Mouse (Mus musculus) CH12.LX (cell line): ENCODE data around the gene Socs7. TPM values are rescaled to one million over a fixed set of nuclear protein-coding genes. Genes with fewer than 3 reads are reported as not detected.

Experiments used
- DNase-seq: peaks from one replicate; pipeline ENCODE4 v3.0.0-alpha.2; 2013; ENCODE audit errors: extremely low read depth
- H3K27ac ChIP-seq: 2 replicates; pipeline ENCODE4 v1.5.1; 2012; ENCODE audit warnings: low read depth, mild to moderate bottlenecking, control low read depth, moderate library complexity; ENCODE audit not compliant: insufficient read depth
- H3K27me3 ChIP-seq: replicated peaks from 2 replicates; pipeline ENCODE3; 2012; ENCODE audit warnings: inconsistent platforms
- H3K36me3 ChIP-seq, 2 experiments: replicated peaks in 1 of 2; 2 replicates each; pipeline versions ENCODE3 to v1.6.1; 2012; ENCODE audit warnings: inconsistent platforms in 1 of 2, low read length in 1 of 2, mild to moderate bottlenecking in 1 of 2, mixed read lengths in 1 of 2, moderate library complexity in 1 of 2; ENCODE audit not compliant: control insufficient read depth in 1 of 2, insufficient read depth in 1 of 2
- H3K4me1 ChIP-seq, 2 experiments: 2 replicates each; pipeline ENCODE4 v1.6.1; 2012; ENCODE audit warnings: inconsistent platforms in 1 of 2, moderate library complexity in 1 of 2; ENCODE audit not compliant: insufficient read depth in 2 of 2, control insufficient read depth in 1 of 2
- H3K4me2 ChIP-seq: 2 replicates; pipeline ENCODE4 v1.6.1; 2012; ENCODE audit warnings: low read depth, mild to moderate bottlenecking, control low read depth; ENCODE audit not compliant: poor library complexity, insufficient read depth, severe bottlenecking
- H3K4me3 ChIP-seq, 3 experiments: fragments of 150-350 bp in 1 of 3; sonication (generic) in 1 of 3; replicated peaks in 1 of 3; 2 replicates each; pipeline versions ENCODE3 to v1.5.1; 2011 to 2012; ENCODE audit warnings: low read depth in 2 of 3, low read length in 2 of 3, mild to moderate bottlenecking in 2 of 3, moderate library complexity in 2 of 3, control low read depth in 1 of 3, improper control_type of control experiment in 1 of 3, inconsistent platforms in 1 of 3, mixed read lengths in 1 of 3; ENCODE audit not compliant: poor library complexity in 1 of 3
- H3K79me2 ChIP-seq: replicated peaks from 2 replicates; pipeline ENCODE4 v1.6.1; 2012; ENCODE audit warnings: mild to moderate bottlenecking, moderate library complexity; ENCODE audit not compliant: control insufficient read depth, poor library complexity, insufficient read depth, severe bottlenecking; ENCODE audit errors: extremely low read depth
- H3K9ac ChIP-seq: 2 replicates; pipeline ENCODE4 v1.6.1; 2012; ENCODE audit warnings: low read depth, mild to moderate bottlenecking, control low read depth, moderate library complexity; ENCODE audit not compliant: insufficient read depth
- H3K9me3 ChIP-seq: replicated peaks from 2 replicates; pipeline ENCODE3; 2012; ENCODE audit warnings: low read length, inconsistent platforms, mixed read lengths
- E2F4 ChIP-seq: IDR thresholded peaks from 2 replicates; pipeline ENCODE4 v1.6.1; 2011; ENCODE audit warnings: low read depth, low read length, improper control_type of control experiment; ENCODE audit not compliant: insufficient replicate concordance
- ELF1 ChIP-seq: IDR thresholded peaks from 2 replicates; pipeline ENCODE4 v1.6.1; 2014; ENCODE audit warnings: low read depth, mild to moderate bottlenecking, inconsistent platforms, low read length, improper control_type of control experiment
- GABPA ChIP-seq: IDR thresholded peaks from 2 replicates; pipeline ENCODE4 v1.6.1; 2012; ENCODE audit warnings: low read depth, low read length, improper control_type of control experiment, inconsistent platforms; ENCODE audit not compliant: insufficient replicate concordance
- HCFC1 ChIP-seq: IDR thresholded peaks from 2 replicates; pipeline ENCODE4 v1.6.1; 2012; ENCODE audit warnings: low read depth, mild to moderate bottlenecking, inconsistent platforms, low read length, improper control_type of control experiment
- IRF4 ChIP-seq: IDR thresholded peaks from 2 replicates; pipeline ENCODE4 v1.6.1; 2014; ENCODE audit warnings: low read depth, mild to moderate bottlenecking, inconsistent platforms, low read length, improper control_type of control experiment
- JUN ChIP-seq: IDR thresholded peaks from 2 replicates; pipeline ENCODE4 v1.6.1; 2011; ENCODE audit warnings: low read depth, mild to moderate bottlenecking, low read length, improper control_type of control experiment, moderate library complexity; ENCODE audit not compliant: insufficient read depth
- JUND ChIP-seq: conservative IDR thresholded peaks from 2 replicates; pipeline ENCODE4 v1.6.1; 2011; ENCODE audit warnings: low read depth, low read length, improper control_type of control experiment
- MAZ ChIP-seq: IDR thresholded peaks from 2 replicates; pipeline ENCODE4 v1.6.1; 2012; ENCODE audit warnings: low read depth, mild to moderate bottlenecking, inconsistent platforms, low read length, improper control_type of control experiment, moderate library complexity
- MEF2A ChIP-seq: IDR thresholded peaks from 2 replicates; pipeline ENCODE4 v1.6.1; 2014; ENCODE audit warnings: low read depth, mild to moderate bottlenecking, inconsistent platforms, low read length, improper control_type of control experiment, borderline replicate concordance
- NELFE ChIP-seq: IDR thresholded peaks from 2 replicates; pipeline ENCODE4 v1.6.1; 2011; ENCODE audit warnings: low read depth, low read length, improper control_type of control experiment
- NRF1 ChIP-seq: IDR thresholded peaks from 2 replicates; pipeline ENCODE4 v1.6.1; 2014; ENCODE audit warnings: low read depth, mild to moderate bottlenecking, inconsistent platforms, low read length, improper control_type of control experiment, moderate library complexity
- POLR2AphosphoS2 ChIP-seq: IDR thresholded peaks from 2 replicates; pipeline ENCODE4 v1.6.1; 2011; ENCODE audit warnings: low read depth, low read length, improper control_type of control experiment
- RCOR1 ChIP-seq: conservative IDR thresholded peaks from 2 replicates; pipeline ENCODE4 v1.6.1; 2012; ENCODE audit warnings: low read depth, mild to moderate bottlenecking, inconsistent platforms, low read length, improper control_type of control experiment
- SIN3A ChIP-seq: IDR thresholded peaks from 2 replicates; pipeline ENCODE4 v1.6.1; 2012; ENCODE audit warnings: low read length, improper control_type of control experiment, inconsistent platforms
- SMC3 ChIP-seq: IDR thresholded peaks from 2 replicates; pipeline ENCODE4 v1.6.1; 2011; ENCODE audit warnings: low read depth, low read length, improper control_type of control experiment
- TCF12 ChIP-seq: IDR thresholded peaks from 2 replicates; pipeline ENCODE4 v1.6.1; 2014; ENCODE audit warnings: low read depth, mild to moderate bottlenecking, inconsistent platforms, low read length, improper control_type of control experiment
- UBTF ChIP-seq: IDR thresholded peaks from 2 replicates; pipeline ENCODE4 v1.6.1; 2012; ENCODE audit warnings: low read depth, mild to moderate bottlenecking, inconsistent platforms, low read length, improper control_type of control experiment, moderate library complexity
- ZMIZ1 ChIP-seq: IDR thresholded peaks from 2 replicates; pipeline ENCODE4 v1.6.1; 2012; ENCODE audit warnings: low read depth, mild to moderate bottlenecking, inconsistent platforms, low read length, improper control_type of control experiment
- dilution Hi-C: fragments of 300-500 bp; cut with MboI; formaldehyde crosslinking; loops from 2 replicates; pipeline ENCODE4 v1.14.3; 2020; ENCODE audit warnings: low sequenced_read_pairs; ENCODE audit not compliant: extremely low pct_unique_long_range_greater_than_20kb, extremely low pct_ligation_motif_present
- in situ Hi-C: fragments of 300-500 bp; cut with MboI; formaldehyde crosslinking; loops from 3 replicates; pipeline ENCODE4 v1.14.3; 2019; ENCODE audit warnings: low sequenced_read_pairs, low pct_ligation_motif_present, low pct_unique_long_range_greater_than_20kb, mixed read lengths
- polyA plus RNA-seq: library from polyadenylated mRNA; unstranded; fragments of >175 nt; gene quantifications from 2 replicates; pipeline ENCODE4 v1.2.1, GENCODE M21; 2012; ENCODE audit warnings: low read depth; ENCODE audit not compliant: insufficient read length
- total RNA-seq, 2 experiments: library from RNA; depleted of rRNA; stranded (reverse); fragments of 300-350 nt in 1 of 2; fragments of >200 nt in 1 of 2; gene quantifications; 2 replicates each; pipeline ENCODE4 v1.2.3; 2012 to 2014

Gene Socs7
- total and polyA plus RNA-seq, 3 experiments = 11.9 to 17.4 (median 15.1) TPM

DNA sequence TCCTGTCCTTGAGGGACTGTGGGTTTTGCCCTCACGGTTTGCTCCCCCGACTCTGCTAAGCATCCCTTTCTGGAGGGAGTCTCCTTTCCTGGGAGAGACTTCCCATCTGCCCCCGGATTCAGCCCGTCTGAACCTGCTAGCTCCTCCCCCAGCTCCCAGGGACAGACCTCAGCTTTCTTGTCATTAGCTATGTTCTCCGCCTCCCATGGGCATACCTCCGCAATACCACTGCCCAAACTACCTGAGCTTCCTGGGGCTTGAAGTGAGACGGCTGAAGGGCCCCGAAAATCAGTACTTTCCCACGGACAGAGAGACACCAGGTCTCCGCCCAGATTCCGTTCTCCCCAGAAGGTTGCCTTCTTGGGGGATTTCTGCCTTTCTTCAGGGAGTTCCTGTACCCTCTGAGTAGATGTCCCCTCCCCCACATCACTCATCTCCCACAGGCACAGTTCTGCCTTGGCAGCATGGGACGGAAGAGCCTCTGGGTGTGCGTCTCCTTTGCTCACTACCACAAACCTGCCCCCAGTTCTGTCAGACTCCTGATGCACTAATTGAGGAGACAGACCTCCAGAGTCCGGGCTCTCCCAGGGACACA is 25.5 kb upstream of the Socs7 start:
- no peaks in the 10 kb centered on the region for H3K9me3 ChIP-seq
- peaks cover 0 to 14% of the 10 kb centered on the region in 2 experiments for H3K36me3 ChIP-seq
- H3K4me2 ChIP-seq = no peak overlapping the region
- in situ Hi-C loops = no loop called here
- no peak overlapping the region for H3K9ac ChIP-seq
- no peak for DNase-seq
- H3K79me2 ChIP-seq = no peaks in the 10 kb centered on the region
- no peak for TF ChIP-seq GABPA
- no peak overlapping the region for H3K4me3 ChIP-seq
- dilution Hi-C loops = no loop called here
- peaks cover 20 to 48% of the 10 kb centered on the region in 2 experiments for H3K4me1 ChIP-seq
- H3K27me3 ChIP-seq = no peaks in the 10 kb centered on the region
- no peak overlapping the region for H3K27ac ChIP-seq

DNA sequence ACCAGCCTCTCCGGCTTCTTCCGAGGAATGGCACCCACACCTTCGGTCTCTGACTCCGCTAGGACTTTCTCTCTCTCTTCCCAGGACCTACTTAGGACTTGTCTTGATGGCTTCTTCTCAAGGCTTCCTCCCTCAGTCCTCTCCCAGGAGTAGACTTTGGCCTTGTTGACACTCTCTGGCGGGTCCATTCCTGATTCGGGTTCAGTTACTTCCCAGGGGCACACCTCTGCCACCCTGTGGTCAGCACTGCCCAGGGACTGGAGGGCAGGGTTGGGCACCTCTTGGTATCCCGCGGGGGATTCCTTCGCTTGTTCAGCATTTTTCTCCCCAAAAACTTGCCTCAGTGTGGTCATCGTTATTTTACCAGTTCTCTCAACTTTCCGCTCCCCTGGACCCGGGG is 25.0 kb upstream of the Socs7 start:
- no peak overlapping the region for H3K9ac ChIP-seq
- dilution Hi-C loops (no loop called here), in situ Hi-C loops (no loop called here)
- no peaks in the 10 kb centered on the region for H3K79me2 ChIP-seq
- H3K4me1 ChIP-seq = peaks cover 21 to 46% of the 10 kb centered on the region in 2 experiments
- no peak for DNase-seq
- no peak for TF ChIP-seq ELF1
- TF ChIP-seq SMC3 = no peak
- TF ChIP-seq, all 38 proteins: peak for 0
- Histone ChIP-seq H3K36me3 (peaks cover 0 to 9% of the 10 kb centered on the region in 2 experiments), H3K4me2 (no peak overlapping the region), H3K4me3 (no peak overlapping the region), H3K27me3 (no peaks in the 10 kb centered on the region), H3K27ac (no peak overlapping the region), H3K9me3 (no peaks in the 10 kb centered on the region)

DNA sequence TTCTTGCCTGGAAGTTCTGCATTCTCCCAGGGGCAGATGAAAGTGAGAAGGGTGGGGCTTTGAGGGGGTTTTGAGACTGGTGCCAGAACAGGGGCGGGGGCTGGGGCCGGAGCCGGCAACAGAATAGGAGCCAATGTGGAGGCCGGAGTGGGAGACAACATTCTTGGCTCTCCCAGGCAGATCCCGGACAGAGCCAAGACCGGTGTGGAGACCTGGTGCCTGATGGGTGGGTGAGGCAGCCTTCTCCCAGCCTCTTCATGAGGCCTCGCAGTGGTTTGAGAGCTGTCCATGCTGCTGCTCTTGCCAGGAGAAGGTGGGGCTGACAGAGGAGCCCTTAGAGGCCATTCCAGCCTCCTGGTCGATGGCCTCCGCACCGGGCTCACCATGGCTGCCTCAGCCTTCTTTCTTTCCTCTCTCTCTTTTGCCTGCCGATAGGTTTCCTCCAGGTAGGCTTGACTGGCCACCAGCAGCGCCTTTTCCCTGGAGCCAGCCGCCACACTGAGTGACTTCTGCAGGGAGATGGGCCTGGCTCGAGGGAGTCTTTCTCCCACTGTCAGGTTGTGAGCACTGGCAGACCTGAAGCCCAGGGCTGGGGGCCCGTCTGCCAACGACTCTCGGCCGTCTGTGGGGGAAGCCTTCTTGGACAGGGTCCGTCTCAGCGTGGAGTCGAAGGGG is 23.9 kb upstream of the Socs7 start:
- in situ Hi-C loops (no loop called here), dilution Hi-C loops (no loop called here)

DNA sequence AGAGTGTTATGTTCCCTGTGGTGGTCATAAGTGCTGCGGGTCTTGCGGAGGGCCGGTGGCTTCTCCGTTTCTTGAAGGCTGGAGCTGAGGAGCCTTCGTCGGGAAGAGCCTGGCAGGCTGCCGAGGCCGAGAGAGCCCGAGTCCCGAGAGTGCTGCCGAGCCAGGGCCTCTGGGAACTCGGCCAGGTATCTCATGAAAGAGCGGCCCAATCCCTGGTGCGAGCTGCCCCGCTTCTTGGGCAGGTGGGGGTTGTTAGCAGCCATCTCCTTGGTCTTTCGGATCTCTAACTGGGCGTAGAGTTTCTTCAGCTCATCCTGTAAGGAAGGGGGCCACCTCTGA is 23.4 kb upstream of the Socs7 start:
- peaks cover 20 to 31% of the 10 kb centered on the region in 2 experiments for H3K4me1 ChIP-seq
- in situ Hi-C loops (no loop called here), dilution Hi-C loops (no loop called here)
- H3K9me3 ChIP-seq = no peaks in the 10 kb centered on the region
- no peak overlapping the region for H3K4me3 ChIP-seq
- no peak overlapping the region for H3K27ac ChIP-seq
- no peaks in the 10 kb centered on the region for H3K36me3 ChIP-seq
- DNase-seq = no peak
- no peaks in the 10 kb centered on the region for H3K79me2 ChIP-seq
- H3K4me2 ChIP-seq = no peak overlapping the region
- H3K27me3 ChIP-seq = no peaks in the 10 kb centered on the region
- H3K9ac ChIP-seq = no peak overlapping the region
- TF ChIP-seq SIN3A = no peak
- no peak for TF ChIP-seq HCFC1
- no peak for TF ChIP-seq UBTF
- TF ChIP-seq JUND = no peak
- no peak for TF ChIP-seq JUN
- TF ChIP-seq POLR2AphosphoS2 = no peak
- no peak for TF ChIP-seq GABPA
- TF ChIP-seq NELFE = no peak
- TF ChIP-seq TCF12 = no peak
- no peak for TF ChIP-seq IRF4
- TF ChIP-seq NRF1 = no peak
- no peak for TF ChIP-seq MEF2A
- TF ChIP-seq RCOR1 = no peak
- TF ChIP-seq ZMIZ1 = no peak
- no peak for TF ChIP-seq E2F4

More for the DNA sequence above, 23.9 kb upstream of the Socs7 start:
- Histone ChIP-seq H3K4me3 (no peak overlapping the region), H3K79me2 (no peaks in the 10 kb centered on the region), H3K36me3 (no peaks in the 10 kb centered on the region), H3K4me1 (peaks cover 18 to 35% of the 10 kb centered on the region in 2 experiments), H3K9me3 (no peaks in the 10 kb centered on the region), H3K27ac (no peak overlapping the region), H3K4me2 (no peak overlapping the region), H3K9ac (no peak overlapping the region), H3K27me3 (no peaks in the 10 kb centered on the region)
- no peak for TF ChIP-seq MAZ
- TF ChIP-seq ELF1 = no peak
- no peak for DNase-seq
